Mouse (Mus musculus): ENCODE measurements around the gene Muc5ac.

DNA sequence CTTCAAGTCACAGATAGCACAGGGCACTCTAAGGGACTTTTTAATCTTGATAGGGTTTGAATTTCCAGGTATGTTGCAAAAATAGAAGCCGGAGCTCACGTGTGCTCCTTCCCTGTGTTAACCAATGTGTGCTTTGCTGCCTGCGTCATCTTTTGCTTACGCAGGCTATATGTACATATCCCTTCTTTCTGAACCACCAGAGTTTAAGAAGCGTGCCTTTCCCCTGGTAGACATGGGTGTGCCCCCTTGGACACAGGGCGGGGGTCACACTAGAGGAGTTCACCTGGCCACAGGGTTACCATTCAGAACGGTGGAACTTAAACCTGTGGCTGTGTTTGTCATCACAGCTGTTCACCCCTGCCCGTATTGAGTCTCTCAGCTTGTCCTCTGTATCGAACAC, 35.6 kb downstream of the Muc5ac start:
- TF ChIP-seq CTCF (IDR thresholded peaks at IDR 0.05; ENCODE audit: low read depth, low read length) (no peak), POLR2A (IDR thresholded peaks at IDR 0.05; ENCODE audit: borderline replicate concordance, low read depth, low read length) (no peak)
